Mouse (Mus musculus) hindbrain, postnatal 0 days (tissue): ENCODE results near the gene Vps53. TPM values are rescaled to one million over a fixed set of nuclear protein-coding genes. Genes with fewer than 3 reads are reported as not detected.

Experiments
- ATAC-seq: fragments of 200-750 bp; cut with Nextera tagmentation; 2 replicates; pipeline ENCODE4 v1.8.0; 2017; ENCODE audit warnings: mild to moderate bottlenecking, moderate TSS enrichment, moderate library complexity
- DNase-seq: peaks from one replicate; pipeline ENCODE4 v3.0.0-alpha.2; 2015; ENCODE audit warnings: low spot score
- H3K27ac ChIP-seq: fragments of 300-500 bp; sonication (generic); 2 replicates; pipeline ENCODE4 v1.5.1; 2014; ENCODE audit warnings: mild to moderate bottlenecking
- H3K27me3 ChIP-seq: fragments of 300-500 bp; sonication (generic); 2 replicates; pipeline ENCODE4 v1.6.1; 2014; ENCODE audit warnings: low read length, mixed read lengths; ENCODE audit not compliant: insufficient read depth
- H3K36me3 ChIP-seq: fragments of 300-500 bp; sonication (generic); 2 replicates; pipeline ENCODE4 v1.6.1; 2014; ENCODE audit warnings: low read length, mixed read lengths; ENCODE audit not compliant: insufficient read depth
- H3K4me1 ChIP-seq: fragments of 300-500 bp; sonication (generic); 2 replicates; pipeline ENCODE4 v1.6.1; 2014; ENCODE audit warnings: antibody characterized with exemption, low read length, mixed read lengths; ENCODE audit not compliant: insufficient read depth
- H3K4me2 ChIP-seq: fragments of 300-500 bp; sonication (generic); 2 replicates; pipeline ENCODE4 v1.6.1; 2014; ENCODE audit warnings: low read depth, mild to moderate bottlenecking, low read length, moderate library complexity, mixed read lengths
- H3K4me3 ChIP-seq: fragments of 300-500 bp; sonication (generic); 2 replicates; pipeline ENCODE4 v1.5.1; 2014; ENCODE audit warnings: low read length
- H3K9ac ChIP-seq: fragments of 300-500 bp; sonication (generic); replicated peaks from 2 replicates; pipeline ENCODE4 v1.6.1; 2014; ENCODE audit warnings: mild to moderate bottlenecking, low read length, moderate library complexity, mixed read lengths
- H3K9me3 ChIP-seq: fragments of 300-500 bp; sonication (generic); 2 replicates; pipeline ENCODE4 v1.6.1; 2016; ENCODE audit warnings: low read length, mixed read lengths
- CTCF ChIP-seq: IDR thresholded peaks from 2 replicates; pipeline ENCODE4 v1.5.1; 2016; ENCODE audit warnings: antibody characterized with exemption, control low read depth, low read depth
- WGBS: fragments of 180-500 bp; shearing (Covaris S2); extraction: QIAGEN DNeasy Blood & Tissue Kit; methylation state at CpG from one replicate; pipeline ENCODE4 v1.1.7; 2014; 5-methylcytosine and 5-hydroxymethylcytosine counted together
- polyA plus RNA-seq: library from polyadenylated mRNA; unstranded; fragments of >200 nt; fragmentation: Nextera tagmentation; extraction: Ambion mirVana; gene quantifications from 2 replicates; pipeline ENCODE4 v1.2.1, GENCODE M21; 2015
- total RNA-seq: library from RNA; depleted of rRNA; stranded (reverse); fragments of >200 nt; gene quantifications from 2 replicates; pipeline ENCODE4 v1.2.3, GENCODE M21; 2014

Vps53 gene
- total and polyA plus RNA-seq, 2 experiments from 2014 or later = 42.8 to 59.0 TPM

DNA sequence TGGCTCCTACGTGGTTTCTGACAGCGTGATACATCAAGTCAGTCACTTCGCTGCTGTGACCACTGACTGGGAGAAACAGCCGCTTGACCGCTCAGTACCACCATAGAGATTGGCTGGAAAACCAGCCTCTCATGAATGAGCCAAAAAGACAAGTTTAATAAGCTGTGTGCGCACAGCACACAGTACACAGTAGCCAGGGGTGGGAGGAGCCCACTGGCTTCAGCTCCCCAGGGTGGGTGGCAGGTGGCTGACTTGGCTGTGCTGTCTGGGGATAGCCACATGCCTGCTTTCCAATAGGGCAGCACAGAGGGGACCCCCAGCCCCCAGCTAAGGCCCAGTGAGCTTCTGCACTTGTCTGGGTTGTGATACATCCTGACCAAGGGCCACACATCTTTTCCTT lies 135.0 kb downstream of the Vps53 start:
- Histone ChIP-seq H3K36me3 (no peaks in the 10 kb centered on the region; the same call in 1 of the 2 replicates), H3K9ac (no peak overlapping the region), H3K27me3 (no peaks in the 10 kb centered on the region), H3K27ac (no peak overlapping the region), H3K4me1 (peaks cover 12% of the 10 kb centered on the region; the same call in 1 of the 2 replicates), H3K4me2 (no peak overlapping the region), H3K9me3 (no peaks in the 10 kb centered on the region), H3K4me3 (no peak overlapping the region)
- ATAC-seq (peak; percentile 64), DNase-seq (peak; percentile 53)
- 61% methylated on average over 6 of the region's 6 CpGs for WGBS
- no peak for TF ChIP-seq CTCF

- H3K36me3 ChIP-seq = no peaks in the 10 kb centered on the region; the same call in 1 of the 2 replicates
- H3K27me3 ChIP-seq = no peaks in the 10 kb centered on the region
- no peak overlapping the region for H3K27ac ChIP-seq
- peaks cover 12% of the 10 kb centered on the region; the same call in 1 of the 2 replicates for H3K4me1 ChIP-seq
- TF ChIP-seq CTCF = no peak
- H3K9me3 ChIP-seq = no peaks in the 10 kb centered on the region
- 26% methylated on average over 5 of the region's 5 CpGs for WGBS
- no peak for ATAC-seq
- H3K4me3 ChIP-seq = no peak overlapping the region
- no peak for DNase-seq
- no peak overlapping the region for H3K4me2 ChIP-seq
- H3K9ac ChIP-seq = no peak overlapping the region
Observed at GRCm38 (mm10) chr11:76042882-76043281, 136.6 kb downstream of the Vps53 start.

- Histone ChIP-seq H3K9ac (no peak overlapping the region), H3K9me3 (no peaks in the 10 kb centered on the region), H3K4me1 (peaks cover 12% of the 10 kb centered on the region; the same call in 1 of the 2 replicates), H3K36me3 (no peaks in the 10 kb centered on the region; the same call in 1 of the 2 replicates), H3K4me3 (no peak overlapping the region), H3K27me3 (no peaks in the 10 kb centered on the region), H3K4me2 (no peak overlapping the region), H3K27ac (no peak overlapping the region)
- 57% methylated on average over 10 of the region's 10 CpGs for WGBS
- DNase-seq (no peak), ATAC-seq (no peak)
- TF ChIP-seq CTCF = no peak
Observed at GRCm38 (mm10) chr11:76042041-76042638, 137.3 kb downstream of the Vps53 start.

GRCm38 (mm10) chr11:76040761-76041376 lies 138.6 kb downstream of the Vps53 start:
- H3K36me3 ChIP-seq = no peaks in the 10 kb centered on the region; the same call in 1 of the 2 replicates
- WGBS = 72% methylated on average over 4 of the region's 4 CpGs

GRCm38 (mm10) chr11:76040106-76040505 lies 139.3 kb downstream of the Vps53 start:
- no peak overlapping the region for H3K9ac ChIP-seq
- no peak for TF ChIP-seq CTCF
- no peak for ATAC-seq
- H3K4me2 ChIP-seq = no peak overlapping the region
- H3K9me3 ChIP-seq = no peaks in the 10 kb centered on the region
- peaks cover 12% of the 10 kb centered on the region; the same call in 1 of the 2 replicates for H3K4me1 ChIP-seq
- no peak overlapping the region for H3K4me3 ChIP-seq
- H3K27me3 ChIP-seq = no peaks in the 10 kb centered on the region
- WGBS = 89% methylated on average over 8 of the region's 8 CpGs
- H3K27ac ChIP-seq = no peak overlapping the region
- DNase-seq = no peak
- no peaks in the 10 kb centered on the region for H3K36me3 ChIP-seq

More at GRCm38 (mm10) chr11:76040761-76041376, 138.6 kb downstream of the Vps53 start:
- no peak for TF ChIP-seq CTCF
- no peak for ATAC-seq
- no peak overlapping the region for H3K4me3 ChIP-seq
- no peak overlapping the region for H3K4me2 ChIP-seq
- no peak overlapping the region for H3K27ac ChIP-seq
- peaks cover 12% of the 10 kb centered on the region; the same call in 1 of the 2 replicates for H3K4me1 ChIP-seq
- H3K27me3 ChIP-seq = no peaks in the 10 kb centered on the region
- H3K9ac ChIP-seq = no peak overlapping the region
- no peak for DNase-seq
- no peaks in the 10 kb centered on the region for H3K9me3 ChIP-seq

- ATAC-seq (no peak), DNase-seq (no peak)
- no peak for TF ChIP-seq CTCF
- H3K27ac ChIP-seq = no peak overlapping the region
- no peak overlapping the region for H3K9ac ChIP-seq
- no peak overlapping the region for H3K4me2 ChIP-seq
- H3K36me3 ChIP-seq = no peaks in the 10 kb centered on the region
- no peaks in the 10 kb centered on the region for H3K9me3 ChIP-seq
- H3K27me3 ChIP-seq = no peaks in the 10 kb centered on the region
- peaks cover 12% of the 10 kb centered on the region; the same call in 1 of the 2 replicates for H3K4me1 ChIP-seq
- H3K4me3 ChIP-seq = no peak overlapping the region
- 87% methylated on average over 3 of the region's 3 CpGs for WGBS
Observed at GRCm38 (mm10) chr11:76039271-76040053, 140.0 kb downstream of the Vps53 start.
